Mouse (Mus musculus) olfactory bulb, adult 2 months (tissue): ENCODE results near the gene Hist2h2ac.

Experiments used
- CTCF ChIP-seq: fragments of 200-500 bp; IDR thresholded peaks from 2 replicates; pipeline ENCODE4 v1.5.1; 2012; ENCODE audit warnings: low read depth, mild to moderate bottlenecking, low read length, moderate library complexity; ENCODE audit not compliant: insufficient read depth
- POLR2A ChIP-seq: fragments of 200-500 bp; IDR thresholded peaks from 2 replicates; pipeline ENCODE4 v1.6.1; 2012; ENCODE audit warnings: mild to moderate bottlenecking, low read depth, low read length, moderate library complexity; ENCODE audit not compliant: insufficient read depth

DNA sequence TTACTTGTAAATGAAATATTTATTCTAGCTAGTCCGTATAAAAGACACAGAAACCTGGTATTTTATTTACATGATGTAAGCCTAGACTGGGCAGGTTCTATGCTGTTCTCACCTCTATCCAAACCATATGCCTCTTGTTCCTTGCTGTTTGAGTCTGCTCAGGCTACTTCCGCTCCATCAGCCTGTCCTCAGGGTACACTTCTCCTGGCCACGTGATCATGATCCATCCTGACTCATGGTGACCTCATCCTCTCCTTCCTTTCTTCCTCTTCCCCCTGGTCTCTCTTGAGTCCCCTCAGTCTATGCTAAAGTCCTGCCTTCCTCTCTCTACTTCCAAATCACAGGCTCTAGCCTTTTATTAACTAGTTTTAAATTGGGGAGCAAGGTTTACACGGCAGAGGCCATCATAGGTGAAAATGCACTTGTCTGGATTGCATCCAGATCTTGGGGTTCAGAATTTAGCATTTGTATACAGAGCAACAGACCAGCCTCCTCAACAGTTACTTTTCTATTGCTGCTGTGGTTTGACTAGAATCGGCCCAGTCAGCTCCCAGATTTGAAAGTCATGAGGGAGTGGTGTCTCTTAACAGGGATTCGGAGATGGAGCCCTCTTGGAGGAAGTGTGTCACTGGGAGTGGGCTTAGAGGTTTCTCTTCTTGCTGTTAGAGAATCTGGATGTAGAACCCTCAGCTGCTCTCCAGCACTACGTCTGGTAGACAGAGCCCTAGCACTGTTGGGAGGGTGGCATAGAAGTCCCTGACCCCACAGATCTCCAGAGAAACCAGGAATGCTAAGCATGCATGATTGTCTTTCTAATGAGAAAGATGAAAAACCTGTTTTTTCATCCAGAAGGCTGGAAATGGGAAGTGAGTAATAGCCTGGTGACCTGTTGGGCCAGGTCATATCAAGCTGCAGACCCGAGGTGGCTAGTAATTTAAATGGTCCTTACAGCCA, 6.3 kb upstream of the Hist2h2ac start:
- TF ChIP-seq CTCF (no peak), POLR2A (no peak)
